Mouse (Mus musculus): Measurements from ENCODE around the gene Sprr3. TPM values are rescaled to one million over a fixed set of nuclear protein-coding genes. Genes with fewer than 3 reads are reported as not detected.

Sprr3 gene
- not detected in 2 replicates for polyA plus RNA-seq (2012; rRNA removed)

GRCm38 (mm10) chr3:92458620-92459019 is at the start of gene Sprr3:
Gene Sprr3 (minus strand): TSS chr3:92458720.

DNA sequence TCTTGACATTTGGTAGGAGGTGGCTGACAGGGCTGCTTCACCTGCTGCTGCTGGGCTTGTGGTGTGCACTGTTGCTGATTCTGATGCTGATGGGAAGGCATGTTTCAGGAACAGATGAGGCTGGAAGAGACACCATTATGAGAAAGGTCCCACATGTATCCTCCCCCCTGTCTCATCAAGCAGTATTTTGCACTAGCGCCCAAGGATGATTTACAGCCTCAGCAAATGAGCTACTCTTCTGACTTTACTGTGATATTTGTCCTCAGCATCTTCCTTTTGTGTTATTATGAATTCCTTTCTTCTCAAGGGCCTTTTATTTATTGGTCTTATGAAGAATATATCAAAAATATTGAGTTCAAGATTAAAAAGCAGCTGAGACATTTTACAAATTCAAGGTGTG is 41.9 kb upstream of the Sprr3 start, which contains the start of gene Sprr4:
Gene Sprr4 (minus strand): TSS at position 101 of the 400 bp plus-strand sequence.

DNA sequence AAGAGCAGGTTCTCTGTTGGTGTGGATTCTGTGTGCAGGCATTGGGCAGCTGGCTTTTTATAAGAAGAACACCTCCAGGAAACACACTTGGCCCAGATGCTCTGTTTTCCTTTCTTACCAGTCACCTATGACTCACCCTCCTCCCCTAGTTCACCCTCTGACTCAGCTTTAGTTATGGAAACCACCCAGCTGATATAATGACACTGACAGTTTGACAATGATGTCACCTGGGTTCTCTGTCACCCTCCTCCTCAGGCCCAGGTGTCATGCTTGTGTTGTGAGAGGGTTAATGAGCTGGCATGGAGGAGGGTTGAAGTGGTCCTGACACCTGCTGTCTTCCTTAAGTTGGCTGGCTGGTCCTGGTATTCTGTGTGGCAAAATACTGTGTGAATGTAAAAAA is 27.3 kb upstream of the Sprr3 start, which contains the start of gene Sprr1a:
Gene Sprr1a (minus strand): TSS at position 33 of the 400 bp plus-strand sequence.

GRCm38 (mm10) chr3:92438689-92439088 is 19.8 kb downstream of the Sprr3 start, which contains the start of gene Sprr1b:
Gene Sprr1b (minus strand): TSS chr3:92438789.

GRCm38 (mm10) chr3:92432282-92432681 is 26.2 kb downstream of the Sprr3 start, which contains the start of gene Sprr2k:
Gene Sprr2k (plus strand): TSS chr3:92432582.

GRCm38 (mm10) chr3:92429323-92429722 is 29.2 kb downstream of the Sprr3 start, which contains the start of gene Gm9774:
Gene Gm9774 (minus strand): TSS chr3:92429423.

GRCm38 (mm10) chr3:92417782-92418181 is 40.7 kb downstream of the Sprr3 start, which contains the start of gene Sprr2j-ps:
Gene Sprr2j-ps (plus strand): TSS chr3:92418082.

DNA sequence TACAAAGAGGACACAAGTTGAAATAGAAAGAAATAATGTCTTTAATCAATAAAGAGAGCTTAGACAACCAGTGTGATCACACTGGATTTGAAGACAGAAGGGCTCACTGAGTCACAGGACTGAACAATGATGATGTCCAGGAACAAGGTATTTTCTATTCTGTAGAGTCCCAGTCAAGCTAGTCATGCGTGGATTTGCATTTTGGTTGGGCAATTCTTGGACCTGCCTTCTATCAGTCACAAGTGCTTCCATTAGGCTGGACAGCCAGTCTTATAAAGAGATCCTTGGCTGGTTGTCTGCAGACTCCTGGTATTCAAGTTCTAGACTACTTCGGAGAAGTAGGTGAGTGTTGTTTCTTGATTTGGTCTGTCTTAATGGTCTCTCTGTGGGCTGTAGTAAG is 50.8 kb downstream of the Sprr3 start, which contains the start of gene Sprr2i:
Gene Sprr2i (plus strand): TSS at position 301 of the 400 bp plus-strand sequence.

Other genes with a start within 250 kb of the Sprr3 start
- 32.7 and 59.6 TPM in 2 replicates for gene Sprr2a1, start 242.9 kb downstream of the Sprr3 start, polyA plus RNA-seq (2012; rRNA removed)
- 23,758 and 55,060 TPM in 2 replicates for gene Sprr2a2, start 242.8 kb downstream of the Sprr3 start, polyA plus RNA-seq (2012; rRNA removed)
- gene Sprr2a3, start 173.3 kb downstream of the Sprr3 start, polyA plus RNA-seq (2012; rRNA removed), result 643 and 812 TPM in 2 replicates
- not detected in 2 replicates for gene Sprr2b, start 142.1 kb downstream of the Sprr3 start, polyA plus RNA-seq (2012; rRNA removed)
- not detected in 2 replicates for gene Sprr2d, start 119.6 kb downstream of the Sprr3 start, polyA plus RNA-seq (2012; rRNA removed)
- gene Sprr2e, start 106.6 kb downstream of the Sprr3 start, polyA plus RNA-seq (2012; rRNA removed), result not detected in 2 replicates
- gene Sprr2f, start 93.5 kb downstream of the Sprr3 start, polyA plus RNA-seq (2012; rRNA removed), result not detected in 2 replicates
- 0.22 TPM in 1 of 2 replicates, not detected in the other for gene Sprr2h, start 73.0 kb downstream of the Sprr3 start, polyA plus RNA-seq (2012; rRNA removed)
- not detected in 2 replicates for gene Sprr2i, start 50.7 kb downstream of the Sprr3 start, polyA plus RNA-seq (2012; rRNA removed)
- not detected in 2 replicates for gene Sprr2j-ps, start 40.6 kb downstream of the Sprr3 start, polyA plus RNA-seq (2012; rRNA removed)
- 4.5 and 8.2 TPM in 2 replicates for gene Gm9774, start 29.3 kb downstream of the Sprr3 start, polyA plus RNA-seq (2012; rRNA removed)
- not detected in 2 replicates for gene Sprr2k, start 26.1 kb downstream of the Sprr3 start, polyA plus RNA-seq (2012; rRNA removed)
- not detected in 2 replicates for gene Sprr1b, start 19.9 kb downstream of the Sprr3 start, polyA plus RNA-seq (2012; rRNA removed)
- 27.3 and 33.0 TPM in 2 replicates for gene Sprr1a, start 27.2 kb upstream of the Sprr3 start, polyA plus RNA-seq (2012; rRNA removed)
- not detected in 2 replicates for gene Sprr4, start 41.8 kb upstream of the Sprr3 start, polyA plus RNA-seq (2012; rRNA removed)
- not detected in 2 replicates for gene 2310046K23Rik, start 75.8 kb upstream of the Sprr3 start, polyA plus RNA-seq (2012; rRNA removed)
- gene Ivl, start 115.0 kb upstream of the Sprr3 start, polyA plus RNA-seq (2012; rRNA removed), result not detected in 2 replicates
- gene Smcp, start 130.3 kb upstream of the Sprr3 start, polyA plus RNA-seq (2012; rRNA removed), result not detected in 2 replicates
- gene 2210017I01Rik, start 148.8 kb upstream of the Sprr3 start, polyA plus RNA-seq (2012; rRNA removed), result not detected in 2 replicates
- gene Lce6a, start 162.9 kb upstream of the Sprr3 start, polyA plus RNA-seq (2012; rRNA removed), result not detected in 2 replicates
- not detected in 2 replicates for gene Lce1a1, start 189.6 kb upstream of the Sprr3 start, polyA plus RNA-seq (2012; rRNA removed)
- not detected in 2 replicates for gene Lce1b, start 198.2 kb upstream of the Sprr3 start, polyA plus RNA-seq (2012; rRNA removed)
- not detected in 2 replicates for gene Lce1a2, start 211.6 kb upstream of the Sprr3 start, polyA plus RNA-seq (2012; rRNA removed)
- gene Lce1c, start 220.5 kb upstream of the Sprr3 start, polyA plus RNA-seq (2012; rRNA removed), result not detected in 2 replicates
- not detected in 2 replicates for gene Lce1d, start 228.5 kb upstream of the Sprr3 start, polyA plus RNA-seq (2012; rRNA removed)